Mouse (Mus musculus) midbrain, embryonic 13.5 days (tissue): ENCODE measurements at regions not wholly inside any gene's neighbourhood (a gene's known extent, or its start where the extent isn't known, plus 50 kb on each side); places are given as distances from the start of the nearest gene placed in this dataset.

ENCODE experiments used
- ATAC-seq: fragments of 200-750 bp; cut with Nextera tagmentation; 2 replicates; pipeline ENCODE4 v1.8.0; 2017; ENCODE audit warnings: mild to moderate bottlenecking, moderate TSS enrichment, moderate library complexity
- H3K27ac ChIP-seq: fragments of 300-500 bp; sonication (generic); 2 replicates; pipeline ENCODE4 v1.5.1; 2015; ENCODE audit warnings: inconsistent platforms, mild to moderate bottlenecking, moderate library complexity
- H3K27me3 ChIP-seq: fragments of 300-500 bp; sonication (generic); 2 replicates; pipeline ENCODE4 v1.6.1; 2015; ENCODE audit warnings: mild to moderate bottlenecking, inconsistent platforms
- H3K36me3 ChIP-seq: fragments of 300-500 bp; sonication (generic); 2 replicates; pipeline ENCODE4 v1.6.1; 2015; ENCODE audit warnings: mild to moderate bottlenecking, inconsistent platforms
- H3K4me1 ChIP-seq: fragments of 300-500 bp; sonication (generic); replicated peaks from 2 replicates; pipeline ENCODE4 v1.6.1; 2015; ENCODE audit warnings: inconsistent platforms
- H3K4me2 ChIP-seq: fragments of 300-500 bp; sonication (generic); replicated peaks from 2 replicates; pipeline ENCODE4 v1.6.1; 2015; ENCODE audit warnings: moderate library complexity, mild to moderate bottlenecking, inconsistent platforms
- H3K4me3 ChIP-seq: fragments of 300-500 bp; sonication (generic); replicated peaks from 2 replicates; pipeline ENCODE4 v1.5.1; 2015; ENCODE audit warnings: mild to moderate bottlenecking, inconsistent platforms
- H3K9ac ChIP-seq: fragments of 300-500 bp; sonication (generic); replicated peaks from 2 replicates; pipeline ENCODE4 v1.6.1; 2015; ENCODE audit warnings: mild to moderate bottlenecking, inconsistent platforms
- H3K9me3 ChIP-seq: fragments of 300-500 bp; sonication (generic); 2 replicates; pipeline ENCODE4 v1.6.1; 2016; ENCODE audit warnings: mild to moderate bottlenecking, inconsistent platforms
- WGBS: fragments of 180-500 bp; shearing (Covaris S2); methylation state at CpG from one replicate; pipeline ENCODE4 v1.1.7; 2015; 5-methylcytosine and 5-hydroxymethylcytosine counted together

GRCm38 (mm10) chr3:27766421-27766820, 55.3 kb upstream of the Fndc3b start:
- WGBS, result 44% methylated on average over 6 of the region's 6 CpGs
- Histone ChIP-seq H3K27me3 (no peaks in the 10 kb centered on the region), H3K27ac (no peak overlapping the region), H3K4me1 (peaks cover 3% of the 10 kb centered on the region; the same call in 1 of the 2 replicates), H3K36me3 (no peaks in the 10 kb centered on the region), H3K4me2 (no peak overlapping the region), H3K4me3 (no peak overlapping the region), H3K9ac (no peak overlapping the region), H3K9me3 (no peaks in the 10 kb centered on the region)
- ATAC-seq, result peak; percentile 63; the same call in 1 of the 2 replicates

DNA sequence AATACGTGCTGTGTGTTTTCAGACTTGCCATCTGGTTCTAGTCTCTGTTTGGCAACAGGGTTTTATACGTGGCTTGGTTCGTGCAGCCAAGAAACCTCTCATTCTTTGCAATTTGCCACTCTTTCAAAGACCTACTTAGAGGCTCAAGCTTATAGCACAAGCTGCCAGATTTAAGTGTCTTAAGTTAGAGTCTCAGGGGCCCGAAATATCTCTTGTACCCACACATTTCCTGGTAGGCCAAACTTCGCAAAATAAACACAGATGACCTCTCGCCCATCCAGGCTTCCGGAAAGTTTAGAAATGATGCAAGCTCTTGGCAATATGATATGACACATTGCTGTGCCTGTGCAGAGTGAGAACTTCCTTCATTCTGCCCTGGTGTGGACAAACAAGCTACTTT, 54.8 kb upstream of the Fndc3b start:
- Histone ChIP-seq H3K4me1 (peaks cover 3% of the 10 kb centered on the region; the same call in 1 of the 2 replicates), H3K36me3 (no peaks in the 10 kb centered on the region), H3K27me3 (no peaks in the 10 kb centered on the region), H3K4me3 (no peak overlapping the region), H3K4me2 (no peak overlapping the region), H3K27ac (no peak overlapping the region), H3K9ac (no peak overlapping the region), H3K9me3 (no peaks in the 10 kb centered on the region)
- WGBS, result 82% methylated on average over 7 of the region's 7 CpGs
- ATAC-seq, result no peak

GRCm38 (mm10) chr3:27764556-27764955, 53.4 kb upstream of the Fndc3b start:
- no peak overlapping the region for H3K9ac ChIP-seq
- no peaks in the 10 kb centered on the region for H3K9me3 ChIP-seq
- H3K27me3 ChIP-seq, result no peaks in the 10 kb centered on the region
- H3K27ac ChIP-seq, result no peak overlapping the region
- no peak overlapping the region for H3K4me3 ChIP-seq
- no peaks in the 10 kb centered on the region for H3K36me3 ChIP-seq
- 79% methylated on average over 2 of the region's 2 CpGs for WGBS
- peaks cover 3% of the 10 kb centered on the region; the same call in 1 of the 2 replicates for H3K4me1 ChIP-seq
- H3K4me2 ChIP-seq, result no peak overlapping the region
- ATAC-seq, result no peak

DNA sequence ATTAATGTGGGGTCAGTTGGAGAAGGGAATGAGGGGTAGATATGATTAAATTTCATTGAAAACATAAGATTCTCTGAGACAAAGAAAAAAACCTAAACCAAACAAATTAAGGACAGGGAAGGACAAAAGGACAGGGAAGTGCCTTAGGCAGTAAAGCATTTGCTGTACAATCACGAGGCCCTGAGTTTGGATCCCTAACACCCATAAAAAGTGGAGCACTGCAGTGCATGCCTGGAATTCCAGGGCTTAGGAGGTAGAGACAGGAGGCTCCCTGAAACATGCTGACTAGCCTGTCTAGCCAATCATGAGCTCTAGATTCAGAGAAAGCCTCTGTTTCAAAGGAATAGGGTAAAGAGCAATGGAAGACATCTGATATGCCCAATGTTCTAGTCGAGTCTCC, 49.9 kb upstream of the Fndc3b start:
- 62% methylated on average over 2 of the region's 2 CpGs for WGBS
- no peak for ATAC-seq
- Histone ChIP-seq H3K9ac (no peak overlapping the region), H3K4me3 (no peak overlapping the region), H3K36me3 (no peaks in the 10 kb centered on the region), H3K27me3 (no peaks in the 10 kb centered on the region), H3K4me2 (no peak overlapping the region), H3K27ac (no peak overlapping the region), H3K4me1 (no peaks in the 10 kb centered on the region; the same call in 1 of the 2 replicates), H3K9me3 (no peaks in the 10 kb centered on the region)
